Comparison of ENCODE assay signal across 8 mouse cellular contexts in genomic region chr6:54992141-54992540, GRCm38 (mm10). TPM values are rescaled to one million over a fixed set of nuclear protein-coding genes. Genes with fewer than 3 reads are reported as not detected.
A peak's percentile ranks its signal among the peaks of the same experiment; 100 is the strongest.
DNase-seq lines count a peak whose midpoint lies in the region; ATAC-seq and TF ChIP-seq lines count a peak whose summit lies in the region.

No protein-coding gene starts in this region.

- no peaks in the 10 kb centered on the region for H3K27me3 ChIP-seq in spleen, adult 2 months (ENCODE audit: control insufficient read depth, insufficient read depth, low read length)
- H3K27me3 ChIP-seq in liver, embryonic 13.5 days: no peaks in the 10 kb centered on the region
- no peaks in the 10 kb centered on the region for H3K27me3 ChIP-seq in stomach, postnatal 0 days (ENCODE audit: control insufficient read depth, insufficient read depth, low read length)

- peak overlapping the region; percentile 68 for H3K9ac ChIP-seq in liver, embryonic 13.5 days
- H3K9ac ChIP-seq in stomach, postnatal 0 days (ENCODE audit: low read length): peak overlapping the region; percentile 50

- H3K4me1 ChIP-seq in spleen, adult 2 months (ENCODE audit: control insufficient read depth, insufficient read depth, insufficient read length): peaks cover 8% of the 10 kb centered on the region; the same call in 1 of the 2 replicates
- H3K4me1 ChIP-seq in liver, embryonic 13.5 days (replicated peaks): peaks cover 21% of the 10 kb centered on the region
- no peaks in the 10 kb centered on the region for H3K4me1 ChIP-seq in stomach, postnatal 0 days (replicated peaks; ENCODE audit: control insufficient read depth, insufficient read depth)

- under 1% methylated on average over 7 of the region's 7 CpGs for WGBS in spleen, adult 2 months
- 2% methylated on average over 7 of the region's 7 CpGs for WGBS in liver, embryonic 13.5 days (ENCODE audit: insufficient replicate concordance)
- WGBS in stomach, postnatal 0 days: 3% methylated on average over 7 of the region's 7 CpGs

- TF ChIP-seq POLR2A in spleen, adult 2 months (IDR thresholded peaks at IDR 0.05; ENCODE audit: low read depth, low read length): no peak

- no peak for ATAC-seq in liver, embryonic 13.5 days (ENCODE audit: low read depth)
- no peak for ATAC-seq in stomach, postnatal 0 days (ENCODE audit: low FRiP score, low TSS enrichment)
- no peak; the same call in 1 of the 2 replicates for ATAC-seq in cerebellum, adult (ENCODE audit: insufficient number of reproducible peaks, low FRiP score, low TSS enrichment)

- H3K9me3 ChIP-seq in liver, embryonic 13.5 days (replicated peaks): no peaks in the 10 kb centered on the region
- no peaks in the 10 kb centered on the region for H3K9me3 ChIP-seq in stomach, postnatal 0 days (ENCODE audit: control insufficient read depth, low read length)

- 0 out of 2 replicates have a peak, but pooled peaks cover 2% of the 10 kb centered on the region for H3K36me3 ChIP-seq in spleen, adult 2 months (ENCODE audit: control insufficient read depth, insufficient read depth, low read length)
- H3K36me3 ChIP-seq in liver, embryonic 13.5 days: no peaks in the 10 kb centered on the region
- no peaks in the 10 kb centered on the region for H3K36me3 ChIP-seq in stomach, postnatal 0 days (ENCODE audit: control insufficient read depth, insufficient read depth, low read length)

- peak overlapping the region; percentile 80 for H3K4me3 ChIP-seq in spleen, adult 2 months (ENCODE audit: extremely low read depth, insufficient read depth, insufficient read length)
- H3K4me3 ChIP-seq in liver, embryonic 13.5 days (replicated peaks): peak overlapping the region; percentile 66
- peak overlapping the region; percentile 46 for H3K4me3 ChIP-seq in stomach, postnatal 0 days (ENCODE audit: low read depth, low read length)

- TF ChIP-seq CTCF in spleen, adult 2 months (IDR thresholded peaks at IDR 0.05; ENCODE audit: extremely low read depth, insufficient read depth, insufficient read length, insufficient replicate concordance): no peak
- no peak for TF ChIP-seq CTCF in stomach, postnatal 0 days (IDR thresholded peaks at IDR 0.05; ENCODE audit: low read depth)

- H3K4me2 ChIP-seq in liver, embryonic 13.5 days: peak overlapping the region; percentile 93
- peak overlapping the region; percentile 89 for H3K4me2 ChIP-seq in stomach, postnatal 0 days (replicated peaks; ENCODE audit: low read depth)

- peak; percentile 19 for DNase-seq in embryo, embryonic 9.5 days (ENCODE audit: extremely low spot score)
- DNase-seq in embryo, embryonic 11 days: no peak
- DNase-seq in spleen, adult 2 months (ENCODE audit: low read depth in 1 of 2, low spot score in 2 of 2): no peak
- no peak for DNase-seq in spleen, adult 12 weeks (ENCODE audit: low spot score)
- no peak for DNase-seq in liver, embryonic 13.5 days
- DNase-seq in stomach, postnatal 0 days (ENCODE audit: low spot score): no peak
- DNase-seq in embryo, embryonic 10 days (ENCODE audit: low spot score): no peak

- no peak for TF ChIP-seq EP300 in stomach, postnatal 0 days (optimal IDR thresholded peaks at IDR 0.05)

- peak overlapping the region; percentile 69; the same call in 1 of the 2 replicates for H3K27ac ChIP-seq in spleen, adult 2 months (ENCODE audit: insufficient read depth, low read length)
- no peak overlapping the region for H3K27ac ChIP-seq in liver, embryonic 13.5 days
- 0 out of 2 replicates have a peak overlapping the region, but pooled peaks have one; percentile 24 for H3K27ac ChIP-seq in stomach, postnatal 0 days (replicated peaks)

RNA-seq across cellular contexts. Expression of gene Ggct, which starts 0.6 kb away (rescaled TPM):
- polyA plus RNA-seq in spleen, adult 2 months (2012; rRNA removed): 3.3 and 4.2 TPM in 2 replicates
- polyA plus RNA-seq in liver, embryonic 13.5 days (2015; fragmentation: Nextera tagmentation; extraction: Ambion mirVana): 7.3 and 8.2 TPM in 2 replicates
- 9.0 and 9.3 TPM in 2 replicates for polyA plus RNA-seq in stomach, postnatal 0 days (2015; fragmentation: Nextera tagmentation; extraction: Ambion mirVana)

RNA-seq across cellular contexts. Expression of gene Nod1, which starts 19.7 kb away (rescaled TPM):
- 41.7 and 63.0 TPM in 2 replicates for polyA plus RNA-seq in spleen, adult 2 months (2012; rRNA removed)
- 1.5 and 1.9 TPM in 2 replicates for polyA plus RNA-seq in liver, embryonic 13.5 days (2015; fragmentation: Nextera tagmentation; extraction: Ambion mirVana)
- 4.5 and 4.9 TPM in 2 replicates for polyA plus RNA-seq in stomach, postnatal 0 days (2015; fragmentation: Nextera tagmentation; extraction: Ambion mirVana)

RNA-seq across cellular contexts. Expression of gene Gars, which starts 45.7 kb away (rescaled TPM):
- polyA plus RNA-seq in spleen, adult 2 months (2012; rRNA removed): 17.1 and 23.7 TPM in 2 replicates
- polyA plus RNA-seq in liver, embryonic 13.5 days (2015; fragmentation: Nextera tagmentation; extraction: Ambion mirVana): 140 and 153 TPM in 2 replicates
- 103 TPM in 2 replicates for polyA plus RNA-seq in stomach, postnatal 0 days (2015; fragmentation: Nextera tagmentation; extraction: Ambion mirVana)
